Mouse (Mus musculus) myocyte (in vitro differentiated cells): Measurements from ENCODE around the gene Ift43.

Experiments used
- E2F4 ChIP-seq: IDR thresholded peaks from one replicate; pipeline ENCODE4 v1.6.1; 2011; ENCODE audit warnings: mild to moderate bottlenecking, control low read depth, moderate library complexity; ENCODE audit not compliant: insufficient read depth
- MAX ChIP-seq: IDR thresholded peaks from one replicate; pipeline ENCODE4 v1.6.1; 2011; ENCODE audit warnings: low read depth, mild to moderate bottlenecking, control low read depth
- MYOD1 ChIP-seq, 3 experiments: IDR thresholded peaks; one replicate each; pipeline ENCODE4 v1.6.1; 2011; ENCODE audit warnings: control low read depth in 2 of 3, low read depth in 2 of 3, mild to moderate bottlenecking in 2 of 3, moderate library complexity in 1 of 3; ENCODE audit not compliant: insufficient read length in 2 of 3, control insufficient read depth in 1 of 3
- MYOG ChIP-seq, 3 experiments: IDR thresholded peaks; one replicate each; pipeline ENCODE4 v1.6.1; 2011; ENCODE audit warnings: control low read depth in 2 of 3, low read depth in 2 of 3, mild to moderate bottlenecking in 2 of 3; ENCODE audit not compliant: insufficient read length in 2 of 3, control insufficient read depth in 1 of 3, insufficient read depth in 1 of 3
- POLR2A ChIP-seq: IDR thresholded peaks from one replicate; pipeline ENCODE4 v1.6.1; 2011; ENCODE audit warnings: low read depth, mild to moderate bottlenecking, control low read depth, moderate library complexity; ENCODE audit not compliant: insufficient read length
- POLR2AphosphoS2 ChIP-seq: IDR thresholded peaks from one replicate; pipeline ENCODE4 v1.6.1; 2011; ENCODE audit warnings: low read depth, control low read depth; ENCODE audit not compliant: insufficient read length
- REST ChIP-seq: IDR thresholded peaks from one replicate; pipeline ENCODE4 v1.6.1; 2011; ENCODE audit warnings: mild to moderate bottlenecking, control low read depth, moderate library complexity; ENCODE audit not compliant: insufficient read depth, insufficient read length
- SRF ChIP-seq: IDR thresholded peaks from one replicate; pipeline ENCODE4 v1.6.1; 2011; ENCODE audit warnings: low read depth; ENCODE audit not compliant: control insufficient read depth, insufficient read length
- TCF12 ChIP-seq: IDR thresholded peaks from one replicate; pipeline ENCODE4 v1.6.1; 2011; ENCODE audit warnings: mild to moderate bottlenecking, control low read depth; ENCODE audit not compliant: poor library complexity, insufficient read depth, severe bottlenecking
- TCF3 ChIP-seq: IDR thresholded peaks from one replicate; pipeline ENCODE4 v1.6.1; 2011; ENCODE audit warnings: low read depth, control low read depth; ENCODE audit not compliant: insufficient read length
- USF1 ChIP-seq: IDR thresholded peaks from one replicate; pipeline ENCODE4 v1.6.1; 2011; ENCODE audit warnings: low read depth, mild to moderate bottlenecking, control low read depth, moderate library complexity

DNA sequence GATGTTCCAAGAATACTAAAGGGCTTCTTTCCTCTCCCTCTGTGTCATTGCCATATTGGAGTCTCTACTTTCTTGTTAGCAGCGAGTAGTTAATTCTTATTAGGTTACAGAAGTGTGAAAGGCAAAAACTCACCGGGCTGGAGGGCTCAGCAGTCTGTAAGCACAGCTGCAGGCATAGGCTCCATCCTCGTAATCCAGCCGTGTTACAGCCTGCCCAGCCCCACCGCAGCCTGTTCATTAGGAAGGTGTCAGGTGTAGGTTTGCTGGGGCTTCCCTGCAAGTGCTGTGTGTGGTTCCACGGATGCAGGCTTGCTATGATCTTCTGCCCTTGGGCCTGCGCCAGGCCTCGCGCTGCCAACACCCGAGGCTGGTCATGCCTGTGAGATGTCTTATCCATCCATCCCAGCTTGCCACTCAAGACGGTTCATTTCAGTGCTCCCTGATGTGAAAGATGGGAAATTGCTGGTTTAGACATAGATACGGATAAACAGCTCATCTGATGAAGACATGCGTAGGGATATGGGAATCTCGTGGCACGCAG, 34.0 kb downstream of the Ift43 start:
- TF ChIP-seq POLR2A = no peak
- TF ChIP-seq MYOG (IDR thresholded peaks at IDR 0.05; ENCODE audit: control insufficient read depth in 1 of 3, insufficient read depth in 1 of 3, insufficient read length in 2 of 3, low read depth in 2 of 3) = no peak
- no peak for TF ChIP-seq MYOD1 (IDR thresholded peaks at IDR 0.05; ENCODE audit: control insufficient read depth in 1 of 3, insufficient read length in 2 of 3, low read depth in 2 of 3)
- TF ChIP-seq TCF12 = no peak
- no peak for TF ChIP-seq USF1
- TF ChIP-seq SRF = no peak
- TF ChIP-seq MAX = no peak
- TF ChIP-seq POLR2AphosphoS2 = no peak
- no peak for TF ChIP-seq E2F4
- no peak for TF ChIP-seq TCF3
- no peak for TF ChIP-seq REST
